Mouse (Mus musculus): ENCODE results near the gene Fbxo40. TPM values are rescaled to one million over a fixed set of nuclear protein-coding genes. Genes with fewer than 3 reads are reported as not detected.

Gene Fbxo40
- polyA plus RNA-seq, 1 experiment from 2014 or later = not detected

- Histone ChIP-seq H3K9ac (ENCODE audit: low read depth, low read length) (no peak overlapping the region), H3K27me3 (ENCODE audit: control insufficient read depth, insufficient read depth, low read length) (no peaks in the 10 kb centered on the region), H3K4me1 (replicated peaks; ENCODE audit: control insufficient read depth, insufficient read depth, low read length) (no peaks in the 10 kb centered on the region), H3K4me3 (ENCODE audit: low read depth, low read length) (no peak overlapping the region), H3K27ac (ENCODE audit: low read depth, low read length) (no peak overlapping the region), H3K36me3 (ENCODE audit: control insufficient read depth, insufficient read depth, low read length) (peaks cover 5% of the 10 kb centered on the region; the same call in 1 of the 2 replicates), H3K4me2 (replicated peaks; ENCODE audit: low read depth, low read length) (no peak overlapping the region), H3K9me3 (ENCODE audit: control insufficient read depth, low read length) (no peaks in the 10 kb centered on the region)
- no peak for DNase-seq (ENCODE audit: low spot score)
- 78% methylated on average over 11 of the region's 11 CpGs for WGBS
- no peak for ATAC-seq (ENCODE audit: low FRiP score)
Observed at GRCm38 (mm10) chr16:36930231-36931136, 59.8 kb downstream of the Fbxo40 start.

GRCm38 (mm10) chr16:36929216-36929615 is 61.1 kb downstream of the Fbxo40 start:
- Histone ChIP-seq H3K27me3 (ENCODE audit: control insufficient read depth, insufficient read depth, low read length) (no peaks in the 10 kb centered on the region), H3K4me3 (ENCODE audit: low read depth, low read length) (no peak overlapping the region), H3K9me3 (ENCODE audit: control insufficient read depth, low read length) (no peaks in the 10 kb centered on the region), H3K36me3 (ENCODE audit: control insufficient read depth, insufficient read depth, low read length) (peaks cover 5% of the 10 kb centered on the region; the same call in 1 of the 2 replicates), H3K4me2 (replicated peaks; ENCODE audit: low read depth, low read length) (no peak overlapping the region), H3K9ac (ENCODE audit: low read depth, low read length) (no peak overlapping the region), H3K27ac (ENCODE audit: low read depth, low read length) (no peak overlapping the region), H3K4me1 (replicated peaks; ENCODE audit: control insufficient read depth, insufficient read depth, low read length) (no peaks in the 10 kb centered on the region)
- ATAC-seq (ENCODE audit: low FRiP score) (no peak), DNase-seq (ENCODE audit: low spot score) (no peak)
- WGBS = 94% methylated on average over 7 of the region's 7 CpGs

GRCm38 (mm10) chr16:36928106-36928500 is 62.2 kb downstream of the Fbxo40 start:
- Histone ChIP-seq H3K4me1 (replicated peaks; ENCODE audit: control insufficient read depth, insufficient read depth, low read length) (no peaks in the 10 kb centered on the region), H3K36me3 (ENCODE audit: control insufficient read depth, insufficient read depth, low read length) (peaks cover 5% of the 10 kb centered on the region; the same call in 1 of the 2 replicates), H3K4me2 (replicated peaks; ENCODE audit: low read depth, low read length) (no peak overlapping the region), H3K9ac (ENCODE audit: low read depth, low read length) (no peak overlapping the region), H3K27ac (ENCODE audit: low read depth, low read length) (no peak overlapping the region), H3K9me3 (ENCODE audit: control insufficient read depth, low read length) (no peaks in the 10 kb centered on the region), H3K27me3 (ENCODE audit: control insufficient read depth, insufficient read depth, low read length) (no peaks in the 10 kb centered on the region), H3K4me3 (ENCODE audit: low read depth, low read length) (no peak overlapping the region)
- WGBS = 94% methylated on average over 8 of the region's 8 CpGs
- DNase-seq (ENCODE audit: low spot score) = no peak
- ATAC-seq (ENCODE audit: low FRiP score) = no peak

- H3K27me3 ChIP-seq (ENCODE audit: control insufficient read depth, insufficient read depth, low read length) = no peaks in the 10 kb centered on the region
- H3K4me2 ChIP-seq (replicated peaks; ENCODE audit: low read depth, low read length) = no peak overlapping the region
- WGBS = 85% methylated on average over 10 of the region's 10 CpGs
- H3K9me3 ChIP-seq (ENCODE audit: control insufficient read depth, low read length) = no peaks in the 10 kb centered on the region
- H3K36me3 ChIP-seq (ENCODE audit: control insufficient read depth, insufficient read depth, low read length) = peaks cover 4% of the 10 kb centered on the region; the same call in 1 of the 2 replicates
- H3K4me1 ChIP-seq (replicated peaks; ENCODE audit: control insufficient read depth, insufficient read depth, low read length) = no peaks in the 10 kb centered on the region
- ATAC-seq (ENCODE audit: low FRiP score) (no peak), DNase-seq (ENCODE audit: low spot score) (no peak)
- no peak overlapping the region for H3K9ac ChIP-seq (ENCODE audit: low read depth, low read length)
- H3K27ac ChIP-seq (ENCODE audit: low read depth, low read length) = no peak overlapping the region
- no peak overlapping the region for H3K4me3 ChIP-seq (ENCODE audit: low read depth, low read length)
Observed at GRCm38 (mm10) chr16:36927495-36928105, 62.7 kb downstream of the Fbxo40 start.

GRCm38 (mm10) chr16:36926514-36927447 is 63.5 kb downstream of the Fbxo40 start:
- no peak for DNase-seq (ENCODE audit: low spot score)
- Histone ChIP-seq H3K4me3 (ENCODE audit: low read depth, low read length) (no peak overlapping the region), H3K4me2 (replicated peaks; ENCODE audit: low read depth, low read length) (no peak overlapping the region), H3K27ac (ENCODE audit: low read depth, low read length) (no peak overlapping the region), H3K27me3 (ENCODE audit: control insufficient read depth, insufficient read depth, low read length) (no peaks in the 10 kb centered on the region), H3K4me1 (replicated peaks; ENCODE audit: control insufficient read depth, insufficient read depth, low read length) (no peaks in the 10 kb centered on the region), H3K9me3 (ENCODE audit: control insufficient read depth, low read length) (no peaks in the 10 kb centered on the region), H3K9ac (ENCODE audit: low read depth, low read length) (no peak overlapping the region), H3K36me3 (ENCODE audit: control insufficient read depth, insufficient read depth, low read length) (peaks cover 4% of the 10 kb centered on the region; the same call in 1 of the 2 replicates)
- ATAC-seq (ENCODE audit: low FRiP score) = no peak
- 93% methylated on average over 10 of the region's 10 CpGs for WGBS

- Histone ChIP-seq H3K9ac (ENCODE audit: low read depth, low read length) (no peak overlapping the region), H3K36me3 (ENCODE audit: control insufficient read depth, insufficient read depth, low read length) (peaks cover 4% of the 10 kb centered on the region; the same call in 1 of the 2 replicates), H3K4me1 (replicated peaks; ENCODE audit: control insufficient read depth, insufficient read depth, low read length) (no peaks in the 10 kb centered on the region), H3K9me3 (ENCODE audit: control insufficient read depth, low read length) (no peaks in the 10 kb centered on the region), H3K27ac (ENCODE audit: low read depth, low read length) (no peak overlapping the region), H3K4me3 (ENCODE audit: low read depth, low read length) (no peak overlapping the region), H3K4me2 (replicated peaks; ENCODE audit: low read depth, low read length) (no peak overlapping the region), H3K27me3 (ENCODE audit: control insufficient read depth, insufficient read depth, low read length) (no peaks in the 10 kb centered on the region)
- no peak for DNase-seq (ENCODE audit: low spot score)
- WGBS = 91% methylated on average over 6 of the region's 6 CpGs
- no peak for ATAC-seq (ENCODE audit: low FRiP score)
Observed at GRCm38 (mm10) chr16:36925797-36926196, 64.5 kb downstream of the Fbxo40 start.

- peaks cover 4% of the 10 kb centered on the region; the same call in 1 of the 2 replicates for H3K36me3 ChIP-seq (ENCODE audit: control insufficient read depth, insufficient read depth, low read length)
Observed at GRCm38 (mm10) chr16:36925351-36925750, 64.9 kb downstream of the Fbxo40 start.

GRCm38 (mm10) chr16:36924312-36924711 is 66.0 kb downstream of the Fbxo40 start:
- no peak overlapping the region for H3K4me3 ChIP-seq (ENCODE audit: low read depth, low read length)
- WGBS = 98% methylated on average over 8 of the region's 8 CpGs
- DNase-seq (ENCODE audit: low spot score) (no peak), ATAC-seq (ENCODE audit: low FRiP score) (no peak)
- H3K27ac ChIP-seq (ENCODE audit: low read depth, low read length) = no peak overlapping the region
- peaks cover 4% of the 10 kb centered on the region; the same call in 1 of the 2 replicates for H3K36me3 ChIP-seq (ENCODE audit: control insufficient read depth, insufficient read depth, low read length)
- H3K27me3 ChIP-seq (ENCODE audit: control insufficient read depth, insufficient read depth, low read length) = no peaks in the 10 kb centered on the region
- no peaks in the 10 kb centered on the region for H3K9me3 ChIP-seq (ENCODE audit: control insufficient read depth, low read length)
- no peaks in the 10 kb centered on the region for H3K4me1 ChIP-seq (replicated peaks; ENCODE audit: control insufficient read depth, insufficient read depth, low read length)
- no peak overlapping the region for H3K4me2 ChIP-seq (replicated peaks; ENCODE audit: low read depth, low read length)
- no peak overlapping the region for H3K9ac ChIP-seq (ENCODE audit: low read depth, low read length)

More at GRCm38 (mm10) chr16:36925351-36925750, 64.9 kb downstream of the Fbxo40 start:
- Histone ChIP-seq H3K4me1 (replicated peaks; ENCODE audit: control insufficient read depth, insufficient read depth, low read length) (no peaks in the 10 kb centered on the region), H3K4me3 (ENCODE audit: low read depth, low read length) (no peak overlapping the region), H3K9me3 (ENCODE audit: control insufficient read depth, low read length) (no peaks in the 10 kb centered on the region), H3K9ac (ENCODE audit: low read depth, low read length) (no peak overlapping the region), H3K4me2 (replicated peaks; ENCODE audit: low read depth, low read length) (no peak overlapping the region), H3K27me3 (ENCODE audit: control insufficient read depth, insufficient read depth, low read length) (no peaks in the 10 kb centered on the region), H3K27ac (ENCODE audit: low read depth, low read length) (no peak overlapping the region)
- no peak for DNase-seq (ENCODE audit: low spot score)
- WGBS = 93% methylated on average over 6 of the region's 6 CpGs
- ATAC-seq (ENCODE audit: low FRiP score) = no peak
